16 mouse cellular contexts compared by ENCODE assay signal in the genomic region with DNA sequence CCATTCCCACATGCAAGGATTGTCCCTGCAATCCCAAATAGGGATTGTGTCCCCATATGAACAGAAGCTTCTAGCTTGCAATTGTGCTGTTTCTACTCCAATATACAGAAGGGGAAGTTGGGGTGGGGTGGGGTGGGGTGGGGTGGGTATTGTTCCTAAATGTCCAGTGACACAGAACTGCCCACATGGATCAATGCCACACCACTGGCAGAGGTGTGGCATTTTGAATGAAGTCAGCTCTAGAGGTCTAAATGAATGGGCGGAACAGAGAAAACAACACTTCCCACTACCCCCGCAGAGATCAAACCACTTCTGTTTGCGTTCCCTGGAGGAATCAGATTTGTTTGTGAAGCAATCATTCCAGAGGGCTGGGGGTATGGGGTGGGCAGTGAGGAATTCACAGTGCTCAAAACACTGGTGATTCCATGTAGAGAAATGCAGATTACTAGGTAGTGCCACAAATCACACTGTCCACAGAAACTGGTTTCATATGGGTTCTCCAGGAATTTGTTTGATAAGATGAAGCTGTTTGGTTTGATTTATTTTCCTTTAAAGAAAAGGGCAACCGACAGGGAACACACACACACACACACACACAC.
DNase-seq lines count a peak whose midpoint lies in the region; ATAC-seq and TF ChIP-seq lines count a peak whose summit lies in the region.
"Had no signal": no experiment of that assay in that cellular context is flagged by ENCODE, and none has a peak within 500 bp of the region (broad histone marks: within the 10 kb centered on the region; RNA-seq: fewer than 3 reads in every experiment).

No protein-coding gene starts in this region.

- no peak overlapping the region for H3K4me2 ChIP-seq in heart, embryonic 11.5 days
- H3K4me2 ChIP-seq in lung, postnatal 0 days (replicated peaks; ENCODE audit: low read depth, low read length): no peak overlapping the region
- peak overlapping the region; percentile 39 for H3K4me2 ChIP-seq in limb, embryonic 12.5 days
- H3K4me2 ChIP-seq in neural tube, embryonic 15.5 days: peak overlapping the region; percentile 17; the same call in 1 of the 2 replicates
- H3K4me2 ChIP-seq: liver, embryonic 13.5 days had no signal

- no peak for TF ChIP-seq CTCF in lung, postnatal 0 days (IDR thresholded peaks at IDR 0.05)

- ATAC-seq in heart, embryonic 11.5 days (replicated peaks; ENCODE audit: insufficient number of reproducible peaks, low FRiP score, low TSS enrichment): no peak
- no peak for ATAC-seq in lung, postnatal 0 days
- no peak; the same call in 1 of the 2 replicates for ATAC-seq in limb, embryonic 12.5 days (ENCODE audit: insufficient number of reproducible peaks, insufficient read depth, low FRiP score, low TSS enrichment, low read depth)
- ATAC-seq in neural tube, embryonic 15.5 days (ENCODE audit: low FRiP score): no peak
- no peak for ATAC-seq in CD4-positive, CD25-positive, alpha-beta regulatory T cell, adult 4 months

- 40% methylated on average over 4 of the region's 4 CpGs for WGBS in heart, embryonic 11.5 days (ENCODE audit: insufficient replicate concordance)
- 28% methylated on average over 4 of the region's 4 CpGs for whole genome bisulfite sequencing in lung, postnatal 0 days
- 21% methylated on average over 4 of the region's 4 CpGs for WGBS in limb, embryonic 12.5 days
- 18% methylated on average over 4 of the region's 4 CpGs for WGBS in neural tube, embryonic 15.5 days

- H3K9ac ChIP-seq in heart, embryonic 11.5 days (ENCODE audit: low read depth, low read length): no peak overlapping the region
- H3K9ac ChIP-seq in lung, postnatal 0 days (replicated peaks; ENCODE audit: low read depth): no peak overlapping the region
- H3K9ac ChIP-seq in limb, embryonic 12.5 days (replicated peaks): no peak overlapping the region
- H3K9ac ChIP-seq in neural tube, embryonic 15.5 days (replicated peaks): no peak overlapping the region
- H3K9ac ChIP-seq: liver, embryonic 13.5 days had no signal

- H3K9me3 ChIP-seq in heart, embryonic 11.5 days (replicated peaks; ENCODE audit: control insufficient read depth, low read length): no peaks in the 10 kb centered on the region
- H3K9me3 ChIP-seq in lung, postnatal 0 days (ENCODE audit: low read length): no peaks in the 10 kb centered on the region
- 0 out of 2 replicates have a peak, but pooled peaks cover 4% of the 10 kb centered on the region for H3K9me3 ChIP-seq in limb, embryonic 12.5 days
- H3K9me3 ChIP-seq in neural tube, embryonic 15.5 days (replicated peaks): no peaks in the 10 kb centered on the region
- H3K9me3 ChIP-seq: heart, embryonic 10.5 days; liver, embryonic 13.5 days had no signal

- H3K27me3 ChIP-seq in heart, embryonic 11.5 days (ENCODE audit: control insufficient read depth, insufficient read depth, low read length): no peaks in the 10 kb centered on the region
- no peaks in the 10 kb centered on the region for H3K27me3 ChIP-seq in lung, postnatal 0 days (replicated peaks; ENCODE audit: insufficient read depth, low read length)
- H3K27me3 ChIP-seq in limb, embryonic 12.5 days: no peaks in the 10 kb centered on the region
- no peaks in the 10 kb centered on the region for H3K27me3 ChIP-seq in neural tube, embryonic 15.5 days (replicated peaks)
- H3K27me3 ChIP-seq: liver, embryonic 13.5 days; megakaryocyte, embryonic 14.5 days had no signal

- DNase-seq in heart, adult 11 months: peak; percentile 83
- DNase-seq in lung, postnatal 0 days (ENCODE audit: low spot score): peak; percentile 18
- no peak for DNase-seq in lung, postnatal 25 days (ENCODE audit: low spot score)
- DNase-seq in adrenal gland, postnatal 25 days: no peak
- DNase-seq: cerebellum, adult 9-11 months; kidney, adult 18-20 months; liver, embryonic 13.5 days; right cerebral cortex, postnatal 4 days; thymus, postnatal 25 days had no signal

- no peak for TF ChIP-seq EP300 in lung, postnatal 0 days (IDR thresholded peaks at IDR 0.05)

- no peaks in the 10 kb centered on the region for H3K36me3 ChIP-seq in heart, embryonic 11.5 days (ENCODE audit: control insufficient read depth, insufficient read depth, low read length)
- no peaks in the 10 kb centered on the region for H3K36me3 ChIP-seq in lung, postnatal 0 days (ENCODE audit: insufficient read depth, low read length)
- H3K36me3 ChIP-seq in limb, embryonic 12.5 days: no peaks in the 10 kb centered on the region
- no peaks in the 10 kb centered on the region for H3K36me3 ChIP-seq in neural tube, embryonic 15.5 days
- H3K36me3 ChIP-seq: heart, embryonic 10.5 days; liver, embryonic 13.5 days had no signal

- no peak overlapping the region for H3K27ac ChIP-seq in heart, embryonic 11.5 days (ENCODE audit: low read depth, low read length)
- no peak overlapping the region for H3K27ac ChIP-seq in lung, postnatal 0 days (ENCODE audit: low read length)
- H3K27ac ChIP-seq in limb, embryonic 12.5 days: peak overlapping the region; percentile 83
- no peak overlapping the region for H3K27ac ChIP-seq in neural tube, embryonic 15.5 days (replicated peaks)
- H3K27ac ChIP-seq: heart, embryonic 10.5 days; liver, embryonic 13.5 days had no signal

- peaks cover 7% of the 10 kb centered on the region for H3K4me1 ChIP-seq in heart, embryonic 11.5 days (ENCODE audit: control insufficient read depth, insufficient read depth, low read length)
- H3K4me1 ChIP-seq in lung, postnatal 0 days (ENCODE audit: insufficient read depth, low read depth, low read length): peaks cover 5% of the 10 kb centered on the region; the same call in 1 of the 2 replicates
- peaks cover 39% of the 10 kb centered on the region for H3K4me1 ChIP-seq in limb, embryonic 12.5 days (replicated peaks)
- peaks cover 11% of the 10 kb centered on the region for H3K4me1 ChIP-seq in neural tube, embryonic 15.5 days
- H3K4me1 ChIP-seq: liver, embryonic 13.5 days; megakaryocyte, embryonic 14.5 days had no signal

- H3K4me3 ChIP-seq in heart, embryonic 11.5 days (ENCODE audit: low read depth, low read length): no peak overlapping the region
- no peak overlapping the region for H3K4me3 ChIP-seq in lung, postnatal 0 days (ENCODE audit: low read depth, low read length)
- peak overlapping the region; percentile 11; the same call in 1 of the 2 replicates for H3K4me3 ChIP-seq in limb, embryonic 12.5 days (replicated peaks)
- H3K4me3 ChIP-seq in neural tube, embryonic 15.5 days (replicated peaks): no peak overlapping the region
- H3K4me3 ChIP-seq: erythroblast, embryonic 14.5 days; heart, embryonic 10.5 days; liver, embryonic 13.5 days; megakaryocyte, embryonic 14.5 days had no signal

Comparison
In these comparisons a context has a peak if more than half of its experiments do, and no peak if none do; other contexts are left out.
1. DNase-seq: peak in heart, adult 11 months (single experiment) and lung, postnatal 0 days (single experiment); none in lung, postnatal 25 days (single experiment) and adrenal gland, postnatal 25 days (single experiment).
2. H3K4me2 ChIP-seq: peak in limb, embryonic 12.5 days (single experiment) and neural tube, embryonic 15.5 days (single experiment); none in heart, embryonic 11.5 days (single experiment) and lung, postnatal 0 days (single experiment).